In genomic region chr10:120433463-120433815, GRCm38 (mm10) we compare ENCODE assay signal across 20 mouse cellular contexts. TPM values are rescaled to one million over a fixed set of nuclear protein-coding genes. Genes with fewer than 3 reads are reported as not detected.
DNase-seq lines count a peak whose midpoint lies in the region; ATAC-seq and TF ChIP-seq lines count a peak whose summit lies in the region.
"Had no signal": no experiment of that assay in that cellular context is flagged by ENCODE, and none has a peak within 500 bp of the region (broad histone marks: within the 10 kb centered on the region; RNA-seq: fewer than 3 reads in every experiment).

No protein-coding gene starts in this region.

- no peaks in the 10 kb centered on the region for H3K79me2 ChIP-seq in heart, adult 2 months (replicated peaks; ENCODE audit: control insufficient read depth, insufficient read depth, low read length)

- no peak for TF ChIP-seq CTCF in heart, adult 2 months (IDR thresholded peaks at IDR 0.05)

- WGBS in heart, embryonic 10.5 days: 45% methylated on average over 5 of the region's 5 CpGs
- 73% methylated on average over 5 of the region's 5 CpGs for WGBS in heart, adult 2 months
- 9% methylated on average over 5 of the region's 5 CpGs for WGBS in kidney, embryonic 15.5 days
- 67% methylated on average over 5 of the region's 5 CpGs for WGBS in embryonic facial prominence, embryonic 10.5 days
- WGBS in limb, embryonic 10.5 days: 22% methylated on average over 5 of the region's 5 CpGs

- intact Hi-C loops in heart, adult 2 months (cut with DNase I): no loop called here

- peaks cover 44% of the 10 kb centered on the region for H3K36me3 ChIP-seq in heart, embryonic 10.5 days
- H3K36me3 ChIP-seq in heart, adult 2 months (ENCODE audit: control insufficient read depth, insufficient read depth, low read length): no peaks in the 10 kb centered on the region
- H3K36me3 ChIP-seq in kidney, embryonic 15.5 days: peaks cover 32% of the 10 kb centered on the region
- H3K36me3 ChIP-seq in embryonic facial prominence, embryonic 10.5 days (replicated peaks): peaks cover 92% of the 10 kb centered on the region
- H3K36me3 ChIP-seq in limb, embryonic 10.5 days: peaks cover 88% of the 10 kb centered on the region
- H3K36me3 ChIP-seq: hindbrain, embryonic 15.5 days; midbrain, embryonic 15.5 days had no signal

- no peaks in the 10 kb centered on the region for H3K27me3 ChIP-seq in heart, embryonic 10.5 days (ENCODE audit: insufficient read depth, poor library complexity, severe bottlenecking)
- no peaks in the 10 kb centered on the region for H3K27me3 ChIP-seq in heart, adult 2 months (ENCODE audit: control insufficient read depth, insufficient read depth, low read length)
- H3K27me3 ChIP-seq in kidney, embryonic 15.5 days: no peaks in the 10 kb centered on the region
- H3K27me3 ChIP-seq in embryonic facial prominence, embryonic 10.5 days (replicated peaks; ENCODE audit: low read depth, poor library complexity, severe bottlenecking): no peaks in the 10 kb centered on the region
- H3K27me3 ChIP-seq in limb, embryonic 10.5 days (ENCODE audit: low read depth, poor library complexity, severe bottlenecking): no peaks in the 10 kb centered on the region
- H3K27me3 ChIP-seq: hindbrain, embryonic 15.5 days; midbrain, embryonic 15.5 days had no signal

- no peaks in the 10 kb centered on the region for H3K9me3 ChIP-seq in heart, embryonic 10.5 days
- H3K9me3 ChIP-seq in kidney, embryonic 15.5 days (replicated peaks): no peaks in the 10 kb centered on the region
- H3K9me3 ChIP-seq in embryonic facial prominence, embryonic 10.5 days: no peaks in the 10 kb centered on the region
- H3K9me3 ChIP-seq in limb, embryonic 10.5 days (replicated peaks): no peaks in the 10 kb centered on the region
- H3K9me3 ChIP-seq: hindbrain, embryonic 15.5 days; midbrain, embryonic 15.5 days had no signal

- TF ChIP-seq POLR2A in heart, adult 2 months (IDR thresholded peaks at IDR 0.05; ENCODE audit: insufficient read depth, low read depth, low read length): no peak

- H3K4me1 ChIP-seq in heart, embryonic 10.5 days: peaks cover 51% of the 10 kb centered on the region
- no peaks in the 10 kb centered on the region; the same call in 1 of the 2 replicates for H3K4me1 ChIP-seq in heart, adult 2 months (ENCODE audit: control insufficient read depth, insufficient read depth, low read length)
- peaks cover 69% of the 10 kb centered on the region for H3K4me1 ChIP-seq in kidney, embryonic 15.5 days
- peaks cover 64% of the 10 kb centered on the region for H3K4me1 ChIP-seq in embryonic facial prominence, embryonic 10.5 days
- H3K4me1 ChIP-seq in limb, embryonic 10.5 days: peaks cover 69% of the 10 kb centered on the region

- TF ChIP-seq EP300 in heart, adult 2 months (IDR thresholded peaks at IDR 0.05; ENCODE audit: insufficient read depth, low read depth, low read length): no peak

- H3K4me3 ChIP-seq in heart, embryonic 10.5 days: no peak overlapping the region
- H3K4me3 ChIP-seq in heart, adult 2 months: no peak overlapping the region
- no peak overlapping the region for H3K4me3 ChIP-seq in kidney, embryonic 15.5 days (replicated peaks)
- H3K4me3 ChIP-seq in embryonic facial prominence, embryonic 10.5 days: no peak overlapping the region
- H3K4me3 ChIP-seq in limb, embryonic 10.5 days: no peak overlapping the region
- H3K4me3 ChIP-seq: hindbrain, embryonic 15.5 days; left cerebral cortex, adult 2 months; midbrain, embryonic 15.5 days had no signal

- ATAC-seq in kidney, embryonic 15.5 days (replicated peaks; ENCODE audit: low FRiP score): peak; percentile 57; the same call in 1 of the 2 replicates
- ATAC-seq: liver, postnatal 0 days; midbrain, embryonic 15.5 days had no signal

- DNase-seq in heart, embryonic 10.5 days (ENCODE audit: low spot score): no peak
- no peak for DNase-seq in heart, adult 2 months
- no peak for DNase-seq in kidney, postnatal 4 days
- DNase-seq in embryonic facial prominence, embryonic 10.5 days (ENCODE audit: low spot score): no peak
- no peak for DNase-seq in limb, embryonic 10.5 days (ENCODE audit: low spot score)
- DNase-seq in B cell, adult 2 months: no peak
- DNase-seq in left cerebral cortex, adult 9 months (ENCODE audit: low spot score in 2 of 2): no peak
- DNase-seq: adrenal gland, adult 8-10 months; cerebellum, adult 11 months; cerebellum, postnatal 14 days; gastrocnemius, postnatal 25 days; kidney, adult 9 months; liver; liver, postnatal 0 days; thymus, postnatal 14 days had no signal

- H3K9ac ChIP-seq in heart, adult 2 months (ENCODE audit: low read depth, low read length): no peak overlapping the region
- no peak overlapping the region for H3K9ac ChIP-seq in kidney, embryonic 15.5 days
- H3K9ac ChIP-seq: hindbrain, embryonic 15.5 days; liver, postnatal 0 days; midbrain, embryonic 15.5 days had no signal

- 0 out of 2 replicates have a peak overlapping the region, but pooled peaks have one; percentile 36 for H3K4me2 ChIP-seq in kidney, embryonic 15.5 days
- H3K4me2 ChIP-seq: hindbrain, embryonic 15.5 days; midbrain, embryonic 15.5 days had no signal

- peak overlapping the region; percentile 83 for H3K27ac ChIP-seq in heart, embryonic 10.5 days
- no peak overlapping the region for H3K27ac ChIP-seq in heart, adult 2 months
- H3K27ac ChIP-seq in kidney, embryonic 15.5 days: peak overlapping the region; percentile 93
- H3K27ac ChIP-seq in embryonic facial prominence, embryonic 10.5 days (replicated peaks): 0 out of 2 replicates have a peak overlapping the region, but pooled peaks have one; percentile 42
- H3K27ac ChIP-seq in limb, embryonic 10.5 days: peak overlapping the region; percentile 75; the same call in 1 of the 2 replicates
- H3K27ac ChIP-seq: hindbrain, embryonic 15.5 days; left cerebral cortex, adult 2 months; midbrain, embryonic 15.5 days had no signal

RNA-seq across cellular contexts. Expression of gene Hmga2, which starts 42.8 kb away (rescaled TPM):
- 33.2 and 82.1 TPM in 2 replicates for polyA plus RNA-seq in heart, embryonic 10.5 days (2016; fragmentation: Nextera tagmentation; extraction: Ambion mirVana)
- not detected for total RNA-seq in heart, adult 2 months (2021)
- polyA plus RNA-seq in heart, adult 2 months (2012; rRNA removed): not detected in 2 replicates
- 28.3 and 30.3 TPM in 2 replicates for polyA plus RNA-seq in kidney, embryonic 15.5 days (2015; fragmentation: Nextera tagmentation; extraction: Ambion mirVana)
- polyA plus RNA-seq in embryonic facial prominence, embryonic 10.5 days (2016; fragmentation: Nextera tagmentation; extraction: Ambion mirVana): 90.0 and 94.0 TPM in 2 replicates
- 129 and 160 TPM in 2 replicates for polyA plus RNA-seq in limb, embryonic 10.5 days (2016; fragmentation: Nextera tagmentation; extraction: Ambion mirVana)
- polyA plus RNA-seq: frontal cortex, adult 2 months had no signal

Comparison
In these comparisons a context has a peak if more than half of its experiments do, and no peak if none do; other contexts are left out.
1. RNA of gene Hmga2, which starts 42.8 kb away (polyA plus RNA-seq): 129 to 160 TPM in limb, embryonic 10.5 days, 90.0 to 94.0 TPM in embryonic facial prominence, embryonic 10.5 days, 33.2 to 82.1 TPM in heart, embryonic 10.5 days and 28.3 to 30.3 TPM in kidney, embryonic 15.5 days; not detected in heart, adult 2 months; every median in the first group is over 10 times any median in the second.